Mouse (Mus musculus) liver, embryonic 16.5 days (tissue): Measurements from ENCODE around the gene Ttc9b. TPM values are rescaled to one million over a fixed set of nuclear protein-coding genes. Genes with fewer than 3 reads are reported as not detected.
A peak's percentile ranks its signal among the peaks of the same experiment; 100 is the strongest.

Experiments used
- ATAC-seq: fragments of 200-750 bp; cut with Nextera tagmentation; 2 replicates; pipeline ENCODE4 v1.8.0; 2017; ENCODE audit warnings: low read depth, mild to moderate bottlenecking, moderate number of reproducible peaks, moderate library complexity
- H3K27ac ChIP-seq: fragments of 300-500 bp; sonication (generic); 2 replicates; pipeline ENCODE4 v1.5.1; 2014; ENCODE audit warnings: mild to moderate bottlenecking, low read length
- H3K27me3 ChIP-seq: fragments of 300-500 bp; sonication (generic); 2 replicates; pipeline ENCODE4 v1.6.1; 2014; ENCODE audit warnings: low read depth, low read length, mixed read lengths; ENCODE audit not compliant: control insufficient read depth, insufficient read depth
- H3K36me3 ChIP-seq: fragments of 300-500 bp; sonication (generic); 2 replicates; pipeline ENCODE4 v1.6.1; 2014; ENCODE audit warnings: mild to moderate bottlenecking; ENCODE audit not compliant: control insufficient read depth, insufficient read depth
- H3K4me1 ChIP-seq: fragments of 300-500 bp; sonication (generic); 2 replicates; pipeline ENCODE4 v1.6.1; 2014; ENCODE audit warnings: low read depth, low read length, mixed read lengths; ENCODE audit not compliant: control insufficient read depth
- H3K4me2 ChIP-seq: fragments of 300-500 bp; sonication (generic); 2 replicates; pipeline ENCODE4 v1.6.1; 2014; ENCODE audit warnings: low read depth, low read length, mixed read lengths
- H3K4me3 ChIP-seq: fragments of 300-500 bp; sonication (generic); 2 replicates; pipeline ENCODE4 v1.5.1; 2014; ENCODE audit warnings: low read depth, mild to moderate bottlenecking, low read length
- H3K9ac ChIP-seq: fragments of 300-500 bp; sonication (generic); 2 replicates; pipeline ENCODE4 v1.6.1; 2014; ENCODE audit warnings: low read depth, low read length
- H3K9me3 ChIP-seq: fragments of 300-500 bp; sonication (generic); replicated peaks from 2 replicates; pipeline ENCODE4 v1.6.1; 2016; ENCODE audit warnings: low read length; ENCODE audit not compliant: control insufficient read depth
- WGBS: fragments of 180-500 bp; shearing (Covaris S2); extraction: QIAGEN DNeasy Blood & Tissue Kit; methylation state at CpG from one replicate; pipeline ENCODE4 v1.1.7; 2014; ENCODE audit not compliant: insufficient replicate concordance; 5-methylcytosine and 5-hydroxymethylcytosine counted together
- polyA plus RNA-seq: library from polyadenylated mRNA; unstranded; fragments of >200 nt; fragmentation: Nextera tagmentation; extraction: Ambion mirVana; gene quantifications from 2 replicates; pipeline ENCODE4 v1.2.1, GENCODE M21; 2015

Gene Ttc9b
- polyA plus RNA-seq, 1 experiment from 2014 or later = not detected

- H3K27me3 ChIP-seq = no peaks in the 10 kb centered on the region
- peak overlapping the region; percentile 73 for H3K27ac ChIP-seq
- peak overlapping the region; percentile 68 for H3K4me3 ChIP-seq
- H3K4me1 ChIP-seq = peaks cover 8% of the 10 kb centered on the region
- peak overlapping the region; percentile 95 for H3K4me2 ChIP-seq
- WGBS = 28% methylated on average over 14 of the region's 14 CpGs
- H3K9ac ChIP-seq = peak overlapping the region; percentile 77
- ATAC-seq = no peak
- H3K36me3 ChIP-seq = no peaks in the 10 kb centered on the region
- H3K9me3 ChIP-seq = no peaks in the 10 kb centered on the region
Observed at GRCm38 (mm10) chr7:27688246-27688788, 34.6 kb downstream of the Ttc9b start.

DNA sequence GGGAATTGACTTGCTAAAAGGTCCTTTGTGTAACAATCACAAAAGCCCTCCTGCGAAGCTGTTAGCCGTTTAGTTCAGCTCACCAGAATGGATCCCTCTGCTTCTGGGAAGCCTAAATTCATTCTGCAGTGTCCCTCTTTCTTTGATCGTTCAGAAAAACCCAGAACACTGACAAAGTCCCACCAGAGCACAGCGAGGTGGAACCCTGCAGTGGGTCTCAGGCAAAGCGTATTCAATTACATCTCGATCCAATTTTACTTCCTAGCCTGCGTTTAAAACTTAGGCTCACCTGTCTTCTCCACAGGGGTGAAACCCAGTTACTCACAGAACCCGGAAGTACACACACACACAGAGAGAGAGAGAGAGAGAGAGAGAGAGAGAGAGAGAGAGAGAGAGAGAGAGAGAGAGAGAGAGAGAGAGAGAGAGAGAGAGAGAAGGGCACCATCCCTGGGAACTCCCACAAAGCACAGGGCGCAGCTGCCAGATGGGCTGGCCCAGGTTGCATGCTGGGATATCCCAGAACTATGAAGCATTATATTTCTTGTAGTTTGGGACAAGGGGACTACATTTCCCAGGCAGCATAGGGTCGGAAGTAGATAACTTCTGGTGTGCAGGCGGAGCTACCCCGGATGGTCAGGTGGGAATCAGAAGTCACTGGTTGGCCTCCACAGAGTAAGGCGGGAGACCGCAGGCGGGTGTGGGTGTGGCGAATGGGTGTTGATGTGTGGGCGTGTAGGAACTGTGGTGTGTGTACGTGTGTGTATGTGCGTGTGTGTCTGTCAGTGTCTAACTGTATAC, 35.3 kb downstream of the Ttc9b start, which contains the start of gene Zfp607b:
Gene Zfp607b (plus strand): TSS at position 526 of the 798 bp plus-strand sequence.
- Histone ChIP-seq H3K9ac (peak within 1 kb of the TSS; percentile 77), H3K36me3 (no peaks in the 10 kb centered on the region), H3K27me3 (no peaks in the 10 kb centered on the region), H3K4me1 (peaks cover 8% of the 10 kb centered on the region), H3K4me3 (peak within 1 kb of the TSS; percentile 68), H3K27ac (peak within 1 kb of the TSS; percentile 73), H3K4me2 (peak within 1 kb of the TSS; percentile 95), H3K9me3 (no peaks in the 10 kb centered on the region)
- peak; percentile 100 for ATAC-seq
- under 1% methylated on average over 19 of the region's 19 CpGs for WGBS

DNA sequence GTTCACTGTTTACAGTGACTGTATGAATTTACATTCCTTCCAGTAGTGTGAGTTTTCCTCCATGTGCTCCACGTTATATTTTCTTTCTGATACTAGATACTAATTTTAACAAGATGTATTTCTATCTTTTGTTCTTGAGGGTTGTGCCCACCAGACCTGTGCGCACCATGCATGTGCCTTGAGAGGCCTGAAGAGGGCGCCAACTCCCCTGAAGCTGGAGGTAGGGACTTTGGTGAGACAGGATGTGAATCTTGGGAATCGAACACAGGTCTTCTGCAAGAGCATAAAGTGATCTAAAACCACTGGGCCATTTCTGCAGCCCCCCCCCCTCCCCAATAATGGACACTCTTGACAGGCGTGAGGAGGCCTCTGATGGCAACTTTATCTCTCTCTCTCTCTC, 37.4 kb downstream of the Ttc9b start:
- H3K4me1 ChIP-seq = peaks cover 8% of the 10 kb centered on the region
- no peaks in the 10 kb centered on the region for H3K9me3 ChIP-seq
- no peak overlapping the region for H3K4me3 ChIP-seq
- no peak overlapping the region for H3K9ac ChIP-seq
- no peak overlapping the region for H3K4me2 ChIP-seq
- WGBS = 24% methylated on average over 5 of the region's 5 CpGs
- H3K27ac ChIP-seq = no peak overlapping the region
- H3K36me3 ChIP-seq = no peaks in the 10 kb centered on the region
- no peak for ATAC-seq
- H3K27me3 ChIP-seq = no peaks in the 10 kb centered on the region

DNA sequence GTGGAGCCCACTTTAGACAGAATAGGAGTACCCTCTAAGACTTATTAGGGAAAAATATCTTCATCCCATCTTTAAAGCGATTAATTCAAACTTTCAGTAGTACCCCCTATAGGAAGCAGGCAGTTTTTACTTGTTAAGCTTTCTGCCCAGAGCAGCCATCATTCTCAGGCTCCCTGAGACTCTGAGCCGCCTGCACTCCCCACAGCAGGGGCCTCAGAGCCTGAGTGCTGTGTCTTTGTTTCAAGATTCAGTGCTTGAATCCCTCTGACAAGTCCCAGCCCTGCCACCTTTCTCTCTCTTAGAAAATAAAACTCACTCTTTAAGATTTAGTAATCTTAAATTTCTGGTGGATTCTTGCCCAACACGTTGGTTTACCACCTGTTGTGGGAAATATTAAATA, 43.0 kb downstream of the Ttc9b start:
- no peaks in the 10 kb centered on the region for H3K9me3 ChIP-seq
- no peaks in the 10 kb centered on the region for H3K36me3 ChIP-seq
- no peak overlapping the region for H3K4me2 ChIP-seq
- no peaks in the 10 kb centered on the region for H3K27me3 ChIP-seq
- no peak overlapping the region for H3K27ac ChIP-seq
- H3K4me3 ChIP-seq = no peak overlapping the region
- ATAC-seq = no peak
- 42% methylated on average over 3 of the region's 3 CpGs for WGBS
- H3K9ac ChIP-seq = no peak overlapping the region
- H3K4me1 ChIP-seq = no peaks in the 10 kb centered on the region

Other genes with a start within 250 kb of the Ttc9b start
- 0.02 and 0.06 TPM in 2 replicates for gene Sptbn4, start 206.2 kb upstream of the Ttc9b start, polyA plus RNA-seq
- gene Blvrb, start 205.9 kb upstream of the Ttc9b start, polyA plus RNA-seq = 853 and 865 TPM in 2 replicates
- gene Sertad3, start 180.1 kb upstream of the Ttc9b start, polyA plus RNA-seq = 35.5 and 37.6 TPM in 2 replicates
- 29.2 and 31.6 TPM in 2 replicates for gene Sertad1, start 167.0 kb upstream of the Ttc9b start, polyA plus RNA-seq
- 0.74 and 0.81 TPM in 2 replicates for gene Prx, start 154.6 kb upstream of the Ttc9b start, polyA plus RNA-seq
- gene Hipk4, start 130.6 kb upstream of the Ttc9b start, polyA plus RNA-seq = 0.09 TPM in 1 of 2 replicates, not detected in the other
- gene Pld3, start 100.7 kb upstream of the Ttc9b start, polyA plus RNA-seq = 85.0 and 101 TPM in 2 replicates
- 15.6 and 16.1 TPM in 2 replicates for gene 2310022A10Rik, start 100.7 kb upstream of the Ttc9b start, polyA plus RNA-seq
- gene Akt2, start 62.4 kb upstream of the Ttc9b start, polyA plus RNA-seq = 24.8 and 26.3 TPM in 2 replicates
- 1.1 and 1.4 TPM in 2 replicates for gene Map3k10, start 20.7 kb downstream of the Ttc9b start, polyA plus RNA-seq
- 0.58 and 0.68 TPM in 2 replicates for gene Zfp607b, start 35.4 kb downstream of the Ttc9b start, polyA plus RNA-seq
- 4.1 and 4.3 TPM in 2 replicates for gene Zfp60, start 77.5 kb downstream of the Ttc9b start, polyA plus RNA-seq
- 0.55 and 0.58 TPM in 2 replicates for gene Zfp626, start 153.3 kb downstream of the Ttc9b start, polyA plus RNA-seq
- gene Zfp59, start 184.7 kb downstream of the Ttc9b start, polyA plus RNA-seq = 1.3 and 1.4 TPM in 2 replicates
- 0.81 and 1.1 TPM in 2 replicates for gene Zfp607a, start 203.6 kb downstream of the Ttc9b start, polyA plus RNA-seq